Mouse (Mus musculus) MEL-GATA-1-ER (cell line): Measurements from ENCODE around the gene Mpped1.

Experiments used
- DNase-seq: peaks from one replicate; pipeline ENCODE4 v3.0.0-alpha.2; 2012; ENCODE audit warnings: low read depth; ENCODE audit errors: extremely low read depth

Mpped1 gene

GRCm38 (mm10) chr15:83883821-83884220 is 104.6 kb downstream of the Mpped1 start:
- DNase-seq, result no peak

GRCm38 (mm10) chr15:83884291-83884690 is 105.0 kb downstream of the Mpped1 start:
- no peak for DNase-seq

GRCm38 (mm10) chr15:83892871-83893270 is 113.6 kb downstream of the Mpped1 start:
- DNase-seq, result no peak

GRCm38 (mm10) chr15:83894261-83894660 is 115.0 kb downstream of the Mpped1 start:
- no peak for DNase-seq

GRCm38 (mm10) chr15:83896011-83896410 is 116.7 kb downstream of the Mpped1 start:
- no peak for DNase-seq

GRCm38 (mm10) chr15:83897286-83897685 is 118.0 kb downstream of the Mpped1 start:
- no peak for DNase-seq

- no peak for DNase-seq
Measured at GRCm38 (mm10) chr15:83906472-83906871, 127.2 kb downstream of the Mpped1 start.
